In the genomic region with DNA sequence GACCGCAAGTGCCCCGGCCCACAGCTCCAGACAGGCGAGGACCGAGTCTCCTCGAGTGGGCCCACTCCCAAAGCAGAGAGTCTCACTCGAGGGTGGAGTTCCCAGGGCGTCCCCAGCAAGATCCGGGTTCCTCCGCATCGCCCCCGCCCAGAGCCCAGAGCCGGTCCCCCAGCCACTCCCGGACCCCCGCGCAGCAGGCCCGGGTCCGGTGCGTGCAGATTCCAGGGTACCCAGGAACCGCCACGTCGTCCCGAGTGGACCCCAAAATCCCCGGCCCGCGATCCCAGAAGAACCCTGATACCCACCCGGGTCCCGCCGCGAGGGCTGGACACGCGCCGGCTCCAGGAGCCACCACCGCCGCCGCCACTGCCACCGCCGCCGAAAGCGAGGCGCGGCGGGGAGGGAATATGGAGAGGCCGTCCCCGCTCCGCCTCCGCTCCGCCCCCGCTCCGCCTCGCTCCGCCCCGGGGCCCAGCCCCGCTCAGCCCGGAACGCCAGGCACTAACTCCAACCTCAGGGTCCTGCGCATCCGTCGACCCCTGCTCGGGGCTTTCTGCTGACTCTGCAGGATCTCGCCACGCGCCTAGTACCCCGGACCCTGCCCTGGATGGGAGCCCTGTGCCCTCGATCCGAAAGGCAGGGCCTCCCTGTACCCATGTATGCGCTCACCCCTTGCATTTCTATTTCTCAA, we compare ENCODE assay signal across 8 mouse cellular contexts. TPM values are rescaled to one million over a fixed set of nuclear protein-coding genes. Genes with fewer than 3 reads are reported as not detected.
DNase-seq lines count a peak whose midpoint lies in the region; ATAC-seq lines count a peak whose summit lies in the region.

A gene (minus strand): TSS at position 409 of the 691 bp plus-strand sequence.
A gene (plus strand): TSS at position 482 of the 691 bp plus-strand sequence.

- H3K27ac ChIP-seq in hindbrain, embryonic 15.5 days (replicated peaks): peak within 1 kb of the TSS; percentile 83

- peaks cover 57% of the 10 kb centered on the region for H3K4me1 ChIP-seq in hindbrain, embryonic 15.5 days (replicated peaks)

- H3K36me3 ChIP-seq in hindbrain, embryonic 15.5 days: no peaks in the 10 kb centered on the region

- H3K27me3 ChIP-seq in hindbrain, embryonic 15.5 days: no peaks in the 10 kb centered on the region

- no peaks in the 10 kb centered on the region for H3K9me3 ChIP-seq in hindbrain, embryonic 15.5 days

- intact Hi-C loops in left cerebral cortex, postnatal 4 days (cut with DNase I): no loop called here

- H3K4me2 ChIP-seq in hindbrain, embryonic 15.5 days: peak within 1 kb of the TSS; percentile 99

- WGBS in hindbrain, embryonic 15.5 days: under 1% methylated on average over 54 of the region's 66 CpGs

- peak within 1 kb of the TSS; percentile 88 for H3K9ac ChIP-seq in hindbrain, embryonic 15.5 days

- peak; percentile 70; the same call in 1 of the 2 replicates for ATAC-seq in cerebellum, adult (ENCODE audit: insufficient number of reproducible peaks, low FRiP score, low TSS enrichment)
- ATAC-seq in hindbrain, embryonic 15.5 days (ENCODE audit: low FRiP score, low read depth): peak; percentile 88
- ATAC-seq in megakaryocyte-erythroid progenitor cell, adult 5-6 weeks (replicated peaks; ENCODE audit: low FRiP score, low TSS enrichment, poor library complexity, severe bottlenecking): peak; percentile 88

- no peak for DNase-seq in cerebellum, adult 9-10 months
- DNase-seq in cerebellum, adult 18-20 months: peak; percentile 75 to 84
- DNase-seq in gastrocnemius, adult 18-20 months (ENCODE audit: low spot score): peak; percentile 53
- DNase-seq in left cerebral cortex, postnatal 4 days: peak; percentile 76
- DNase-seq in spleen, adult 12 weeks (ENCODE audit: low spot score): peak; percentile 36

- H3K4me3 ChIP-seq in hindbrain, embryonic 15.5 days: peak within 1 kb of the TSS; percentile 85

RNA-seq across cellular contexts. Expression of the first gene that starts in this region (rescaled TPM):
- total RNA-seq in gastrocnemius, adult 18-20 months (2021): 10 to 100 TPM; 29.7 to 29.9 TPM
- 56.1 and 57.1 TPM in 2 replicates for polyA plus RNA-seq in hindbrain, embryonic 15.5 days (2015; fragmentation: Nextera tagmentation; extraction: Ambion mirVana)
- 100 to 1,000 TPM; 217 to 222 TPM for total RNA-seq in left cerebral cortex, postnatal 4 days (2021)
- 0.35 and 1.2 TPM in 2 replicates for total RNA-seq in megakaryocyte-erythroid progenitor cell, adult 5-6 weeks (2014; fragmentation: Nextera tagmentation)
- 0.61 and 2.0 TPM in 2 replicates for total RNA-seq in megakaryocyte-erythroid progenitor cell, adult 5-6 weeks (2017)

RNA-seq across cellular contexts. Expression of the second gene that starts in this region (rescaled TPM):
- under 1 TPM in 1 of 2 experiments, not detected in 1; 0.26 TPM for total RNA-seq in gastrocnemius, adult 18-20 months (2021)
- polyA plus RNA-seq in hindbrain, embryonic 15.5 days (2015; fragmentation: Nextera tagmentation; extraction: Ambion mirVana): 14.6 and 15.4 TPM in 2 replicates
- total RNA-seq in left cerebral cortex, postnatal 4 days (2021): 1 to 10 TPM; 7.3 to 8.5 TPM
- total RNA-seq in megakaryocyte-erythroid progenitor cell, adult 5-6 weeks (2014; fragmentation: Nextera tagmentation): 6.4 and 8.6 TPM in 2 replicates
- 4.3 and 13.1 TPM in 2 replicates for total RNA-seq in megakaryocyte-erythroid progenitor cell, adult 5-6 weeks (2017)

Comparison
In these comparisons a context has a peak if more than half of its experiments do, and no peak if none do; other contexts are left out.
1. RNA of the first gene that starts in this region (total RNA-seq): 217 to 222 TPM in left cerebral cortex, postnatal 4 days and 29.7 to 29.9 TPM in gastrocnemius, adult 18-20 months; 0.35 to 2.0 TPM in megakaryocyte-erythroid progenitor cell, adult 5-6 weeks; every median in the first group is over 10 times any median in the second.
2. RNA of the second gene that starts in this region (total RNA-seq): 7.3 to 8.5 TPM in left cerebral cortex, postnatal 4 days and 4.3 to 13.1 TPM in megakaryocyte-erythroid progenitor cell, adult 5-6 weeks; 0.26 TPM in gastrocnemius, adult 18-20 months; every median in the first group is over 4 times any median in the second.
3. RNA of the first gene that starts in this region (total RNA-seq): 217 to 222 TPM in left cerebral cortex, postnatal 4 days; 29.7 to 29.9 TPM in gastrocnemius, adult 18-20 months; every median in the first group is over 4 times any median in the second.
4. Peak in every context shown above with its lines, with median percentiles within 50 percentile points of each other: ATAC-seq.